Mouse (Mus musculus): Measurements from ENCODE around the gene Gpr183. TPM values are rescaled to one million over a fixed set of nuclear protein-coding genes. Genes with fewer than 3 reads are reported as not detected.

The Gpr183 gene
- polyA plus RNA-seq, 1 experiment from 2014 or later, result not detected

DNA sequence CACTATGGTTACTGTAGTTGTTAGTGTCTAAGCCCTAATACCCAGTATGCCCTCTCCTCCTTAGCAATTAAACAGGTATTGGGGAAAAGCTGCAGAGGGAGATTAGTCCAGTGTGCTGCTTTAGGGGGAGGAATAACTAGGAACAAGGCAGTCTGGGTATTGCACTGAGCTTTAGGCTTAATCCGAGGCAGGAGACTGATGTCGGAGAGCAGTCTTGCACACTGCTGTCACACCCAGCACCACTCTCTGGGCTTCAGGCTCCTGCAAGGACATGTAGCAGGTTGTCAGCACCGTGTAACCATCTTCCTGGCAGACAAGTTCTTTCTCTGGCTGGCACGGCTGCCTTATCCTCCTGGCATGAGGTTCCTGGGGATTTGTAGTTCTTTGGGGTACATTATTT, 32.8 kb downstream of the Gpr183 start:
- H3K27me3 ChIP-seq, result no peaks in the 10 kb centered on the region
- no peak for TF ChIP-seq CTCF (IDR thresholded peaks at IDR 0.05)
- DNase-seq (ENCODE audit: low read depth, low spot score) (no peak), ATAC-seq (no peak)
- ChIA-PET POLR2A (no interaction called here), CTCF (interaction anchor here (1.3 kb wide), 1 partner anchor 129 kb away, joined by 6 read pairs; no protein-coding TSS in a partner anchor)
- in situ Hi-C loops (cut with MboI; ENCODE audit: low pct_unique_long_range_greater_than_20kb), result loop anchor here (5.0 kb wide), 1 partner anchor 130 kb away; no protein-coding TSS in a partner anchor

DNA sequence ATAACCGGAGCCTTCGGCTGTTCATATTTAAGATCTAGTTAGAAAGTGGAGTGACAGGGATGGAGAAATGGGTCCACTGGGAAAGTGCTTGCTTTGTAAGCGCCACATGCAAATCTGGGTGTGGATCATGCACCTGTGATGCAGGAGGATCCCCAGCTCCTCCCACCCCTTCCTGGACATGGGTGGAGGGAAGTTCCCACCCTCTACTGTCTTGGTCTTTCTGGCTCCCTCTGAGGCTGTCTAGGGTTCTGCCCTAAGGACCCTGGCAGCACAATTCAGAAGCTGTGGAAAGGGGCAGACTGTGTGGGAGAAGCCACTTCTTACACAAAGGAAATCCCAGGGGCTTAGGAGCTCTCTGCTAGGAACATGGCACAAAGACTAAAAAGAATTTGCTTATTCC, 33.4 kb downstream of the Gpr183 start:
- POLR2A ChIA-PET, result no interaction called here
- in situ Hi-C loops (cut with MboI; ENCODE audit: low pct_unique_long_range_greater_than_20kb), result loop anchor here (5.0 kb wide), 1 partner anchor 131 kb away; no protein-coding TSS in a partner anchor
- no peaks in the 10 kb centered on the region for H3K27me3 ChIP-seq
- CTCF ChIA-PET, result interaction anchor here (0.7 to 1.3 kb wide), 5 partner anchors 9 to 199 kb away, joined by 3 to 6 read pairs (median 3); no protein-coding TSS in a partner anchor
- TF ChIP-seq CTCF (IDR thresholded peaks at IDR 0.05), result no peak
- DNase-seq (ENCODE audit: low read depth, low spot score) (no peak), ATAC-seq (no peak)

- CTCF ChIA-PET, result interaction anchor here (1.0 to 1.8 kb wide), 4 partner anchors 10 to 200 kb away, joined by 3 to 6 read pairs (median 4); no protein-coding TSS in a partner anchor
- H3K27me3 ChIP-seq, result no peaks in the 10 kb centered on the region
- no peak for ATAC-seq
- no peak for DNase-seq (ENCODE audit: low read depth, low spot score)
- POLR2A ChIA-PET, result no interaction called here
- TF ChIP-seq CTCF (IDR thresholded peaks at IDR 0.05), result no peak
- in situ Hi-C loops (cut with MboI; ENCODE audit: low pct_unique_long_range_greater_than_20kb), result loop anchor here (5.0 kb wide), 1 partner anchor 131 kb away; no protein-coding TSS in a partner anchor
Measured at GRCm38 (mm10) chr14:121930731-121931383, 34.1 kb downstream of the Gpr183 start.

GRCm38 (mm10) chr14:121929243-121929951, 35.6 kb downstream of the Gpr183 start:
- H3K27me3 ChIP-seq, result no peaks in the 10 kb centered on the region
- ChIA-PET POLR2A (no interaction called here), CTCF (interaction anchor here (0.9 to 5.1 kb wide), 7 partner anchors 11 to 201 kb away, joined by 4 to 51 read pairs (median 4); no protein-coding TSS in a partner anchor)
- TF ChIP-seq CTCF (IDR thresholded peaks at IDR 0.05), result no peak
- DNase-seq (ENCODE audit: low read depth, low spot score), result no peak
- in situ Hi-C loops (cut with MboI; ENCODE audit: low pct_unique_long_range_greater_than_20kb), result no loop called here
- ATAC-seq, result no peak

DNA sequence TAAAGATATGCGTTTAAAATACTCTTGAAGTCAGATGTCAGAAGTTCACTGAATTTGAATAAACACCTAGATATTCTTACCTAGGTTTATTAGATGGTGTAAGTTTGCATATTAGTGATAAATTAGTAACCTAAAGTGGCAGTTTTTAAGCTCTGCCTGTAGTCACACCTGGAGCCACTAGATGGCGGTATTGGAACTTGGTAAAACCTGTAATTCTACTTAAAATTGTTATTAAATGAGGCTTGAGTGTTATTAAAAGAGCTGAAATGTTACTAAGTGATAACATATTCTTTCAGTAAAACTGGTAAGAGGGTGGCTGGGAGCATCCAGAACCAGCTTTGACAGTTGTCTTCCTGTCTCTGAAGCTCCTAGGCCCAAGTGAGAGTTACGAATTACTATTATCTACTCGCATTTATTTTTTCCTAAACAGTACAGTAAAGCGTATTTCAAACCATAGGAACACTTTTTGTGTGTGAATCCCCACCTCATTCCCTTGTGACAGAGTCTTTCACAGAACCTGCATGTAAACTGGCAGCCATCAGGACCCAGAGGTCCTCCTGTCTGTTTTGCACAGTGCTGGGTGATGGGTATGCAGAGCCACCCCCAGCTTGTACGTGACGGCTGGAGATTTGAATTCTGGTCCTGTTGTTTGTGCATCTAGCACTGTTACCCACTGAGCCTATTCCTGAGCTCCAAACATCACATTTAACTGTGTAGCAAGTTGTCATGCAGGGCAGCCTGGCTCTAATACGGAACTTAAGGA, 36.4 kb downstream of the Gpr183 start:
- no peaks in the 10 kb centered on the region for H3K27me3 ChIP-seq
- CTCF ChIA-PET, result interaction anchor here (0.7 to 5.1 kb wide), 13 partner anchors 11 to 262 kb away, joined by 3 to 51 read pairs (median 4); no protein-coding TSS in a partner anchor
- TF ChIP-seq CTCF (IDR thresholded peaks at IDR 0.05), result peak; percentile 29
- ATAC-seq (no peak), DNase-seq (ENCODE audit: low read depth, low spot score) (peak; percentile 9)
- POLR2A ChIA-PET, result interaction anchor here (0.6 to 0.7 kb wide), 2 partner anchors 132 to 816 kb away, joined by 3 to 4 read pairs; no protein-coding TSS in a partner anchor
- in situ Hi-C loops (cut with MboI; ENCODE audit: low pct_unique_long_range_greater_than_20kb), result no loop called here

GRCm38 (mm10) chr14:121927451-121927850, 37.5 kb downstream of the Gpr183 start:
- CTCF ChIA-PET, result interaction anchor here (1.5 to 5.1 kb wide), 2 partner anchors 15 to 134 kb away, joined by 5 to 51 read pairs; no protein-coding TSS in a partner anchor
- H3K27me3 ChIP-seq, result no peaks in the 10 kb centered on the region
- ATAC-seq, result no peak
- TF ChIP-seq CTCF (IDR thresholded peaks at IDR 0.05), result no peak
- in situ Hi-C loops (cut with MboI; ENCODE audit: low pct_unique_long_range_greater_than_20kb), result no loop called here
- POLR2A ChIA-PET, result no interaction called here
- DNase-seq (ENCODE audit: low read depth, low spot score), result no peak

- DNase-seq (ENCODE audit: low read depth, low spot score) (no peak), ATAC-seq (no peak)
- ChIA-PET CTCF (interaction anchor here (5.1 kb wide), 1 partner anchor 135 kb away, joined by 51 read pairs; no protein-coding TSS in a partner anchor), POLR2A (no interaction called here)
- TF ChIP-seq CTCF (IDR thresholded peaks at IDR 0.05), result no peak
- in situ Hi-C loops (cut with MboI; ENCODE audit: low pct_unique_long_range_greater_than_20kb), result no loop called here
- H3K27me3 ChIP-seq, result no peaks in the 10 kb centered on the region
Measured at GRCm38 (mm10) chr14:121926901-121927300, 38.1 kb downstream of the Gpr183 start.

DNA sequence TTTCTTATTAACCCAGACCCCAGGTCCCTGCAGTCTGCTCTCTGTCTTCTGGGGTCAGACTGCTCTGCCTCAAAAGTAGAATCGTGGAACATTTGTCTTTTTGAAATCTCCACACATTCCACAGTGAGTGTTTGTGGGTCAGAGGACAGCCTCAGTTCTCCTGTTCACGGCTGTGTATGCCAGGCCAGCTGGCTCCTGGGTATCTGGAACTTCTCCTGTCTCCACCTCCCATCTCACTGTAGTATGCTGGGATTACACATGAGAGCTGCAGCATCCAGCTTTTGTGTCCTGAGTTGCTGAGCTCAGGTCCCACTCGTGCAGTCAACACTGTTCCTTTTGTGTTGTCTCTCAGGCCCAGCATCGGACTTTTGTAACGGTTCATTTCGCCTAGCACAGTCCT, 40.1 kb downstream of the Gpr183 start:
- TF ChIP-seq CTCF (IDR thresholded peaks at IDR 0.05), result no peak
- ATAC-seq (no peak), DNase-seq (ENCODE audit: low read depth, low spot score) (no peak)
- H3K27me3 ChIP-seq, result no peaks in the 10 kb centered on the region
- in situ Hi-C loops (cut with MboI; ENCODE audit: low pct_unique_long_range_greater_than_20kb), result no loop called here
- CTCF ChIA-PET, result no interaction called here
- POLR2A ChIA-PET, result no interaction called here

DNA sequence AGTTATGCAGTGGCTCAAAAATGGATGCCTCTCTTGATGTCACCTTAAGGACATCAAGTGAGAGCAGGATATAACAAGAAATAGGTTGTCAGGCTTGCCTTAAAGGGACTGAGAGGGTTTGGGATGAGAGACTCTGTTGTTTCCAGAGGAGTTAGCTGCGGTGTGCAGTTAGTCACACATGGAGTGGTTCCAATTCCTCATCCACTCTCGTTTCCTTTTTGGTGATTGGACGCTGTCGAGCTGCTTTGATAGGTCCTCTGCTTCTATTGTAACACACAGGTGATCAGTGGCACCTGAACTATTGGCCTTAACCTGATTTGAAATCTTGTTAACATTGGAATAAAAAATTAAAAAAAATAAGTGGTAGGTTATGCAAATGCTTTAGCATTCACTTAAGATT, 42.3 kb downstream of the Gpr183 start:
- in situ Hi-C loops (cut with MboI; ENCODE audit: low pct_unique_long_range_greater_than_20kb), result no loop called here
- POLR2A ChIA-PET, result no interaction called here
- DNase-seq (ENCODE audit: low read depth, low spot score) (no peak), ATAC-seq (no peak)
- no peaks in the 10 kb centered on the region for H3K27me3 ChIP-seq
- no peak for TF ChIP-seq CTCF (IDR thresholded peaks at IDR 0.05)
- CTCF ChIA-PET, result interaction anchor here (1.1 kb wide), 1 partner anchor 139 kb away, joined by 4 read pairs; no protein-coding TSS in a partner anchor

DNA sequence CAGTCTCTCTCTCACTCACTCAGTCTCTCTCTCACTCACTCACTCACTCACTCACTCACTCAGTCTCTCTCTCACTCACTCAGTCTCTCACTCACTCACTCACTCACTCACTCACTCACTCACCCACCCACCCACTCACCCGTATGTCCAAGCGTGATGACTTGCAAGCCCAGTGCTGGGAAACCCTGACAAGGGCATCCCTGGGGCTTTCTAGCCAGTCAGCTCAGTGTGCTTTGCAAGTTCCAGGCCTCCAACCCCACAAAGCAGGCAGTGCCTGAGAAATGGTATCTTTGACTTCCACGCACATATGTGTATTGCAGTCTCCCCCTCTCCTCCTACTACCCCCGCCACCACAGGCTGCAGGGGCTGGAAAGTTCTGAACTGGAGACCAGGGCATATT, 43.0 kb downstream of the Gpr183 start:
- ATAC-seq (no peak), DNase-seq (ENCODE audit: low read depth, low spot score) (no peak)
- TF ChIP-seq CTCF (IDR thresholded peaks at IDR 0.05), result no peak
- H3K27me3 ChIP-seq, result no peaks in the 10 kb centered on the region
- CTCF ChIA-PET, result interaction anchor here (1.1 kb wide), 1 partner anchor 140 kb away, joined by 4 read pairs; no protein-coding TSS in a partner anchor
- POLR2A ChIA-PET, result no interaction called here
- in situ Hi-C loops (cut with MboI; ENCODE audit: low pct_unique_long_range_greater_than_20kb), result no loop called here

Measured in Patski (cell line).